Mouse (Mus musculus) liver, postnatal 0 days (tissue): ENCODE results near the gene Cpt1c.

Experiments
- CTCF ChIP-seq: sonication (generic); IDR thresholded peaks from 2 replicates; pipeline ENCODE4 v1.5.1; 2016; ENCODE audit warnings: antibody characterized with exemption, low read depth
- EP300 ChIP-seq: IDR thresholded peaks from 2 replicates; pipeline ENCODE4 v1.6.1; 2016; ENCODE audit warnings: antibody characterized with exemption, low read depth, mild to moderate bottlenecking

- TF ChIP-seq CTCF (no peak), EP300 (no peak)
Observed at GRCm38 (mm10) chr7:45008411-45008810, 33.8 kb upstream of the Cpt1c start.
